Mouse (Mus musculus): ENCODE results near the gene Unc119. TPM values are rescaled to one million over a fixed set of nuclear protein-coding genes. Genes with fewer than 3 reads are reported as not detected.

Unc119 gene
- total RNA-seq (2012; rRNA removed), result 22.2 and 24.5 TPM in 2 replicates

DNA sequence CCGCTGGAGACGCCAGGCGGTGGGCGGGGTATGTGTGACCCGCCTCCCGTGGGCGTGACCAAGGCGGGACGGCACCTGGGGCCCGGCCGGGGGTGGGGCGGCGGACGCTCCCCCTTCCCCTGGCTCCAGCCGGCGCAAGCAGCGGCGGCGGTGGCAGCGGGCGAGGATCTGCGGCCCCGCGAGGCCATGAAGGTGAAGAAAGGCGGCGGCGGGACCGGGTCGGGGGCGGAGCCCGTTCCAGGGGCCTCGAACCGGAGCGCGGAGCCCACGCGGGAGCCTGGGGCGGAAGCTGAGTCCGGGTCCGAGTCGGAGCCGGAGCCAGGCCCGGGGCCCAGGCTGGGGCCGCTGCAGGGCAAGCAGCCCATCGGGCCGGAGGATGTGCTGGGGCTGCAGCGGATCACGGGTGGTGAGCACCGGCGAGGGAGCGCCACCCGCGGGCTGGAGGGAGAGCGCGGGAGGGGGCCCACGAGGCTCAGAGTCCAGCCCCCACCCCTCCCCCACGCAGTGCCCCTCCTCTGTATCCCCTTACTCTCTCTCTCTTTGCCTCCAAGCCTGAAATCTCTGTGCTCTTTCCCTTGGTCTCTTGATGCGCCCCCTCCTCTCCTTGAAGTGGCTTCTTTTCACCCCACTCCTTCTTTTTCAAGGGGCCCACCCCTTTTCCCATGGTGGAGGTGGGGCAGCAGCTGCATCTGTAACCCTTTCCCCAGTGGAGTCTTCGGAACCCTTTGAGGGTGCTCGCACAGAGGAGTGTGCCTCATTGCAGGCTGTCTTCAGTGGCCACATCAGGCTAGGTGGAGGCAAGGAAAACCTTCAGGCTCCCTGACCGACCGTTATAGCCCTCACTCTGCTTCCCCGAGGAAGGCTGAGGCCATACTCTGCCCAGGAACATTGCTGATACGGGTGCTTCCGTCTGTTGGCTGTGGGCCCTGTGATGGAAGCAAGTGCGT is at the start of gene Unc119:
TSS of gene Unc119 (plus strand) at position 102 of the 947 bp plus-strand sequence.
- in situ Hi-C loops (cut with MboI; ENCODE audit: low sequenced_read_pairs in 2 of 2, unreplicated experiment in 2 of 2), result no loop called here
- peaks cover 20% of the 10 kb centered on the region for H3K36me3 ChIP-seq (ENCODE audit: control insufficient read depth, insufficient read depth, low read length, poor library complexity, severe bottlenecking)
- H3K4me3 ChIP-seq (ENCODE audit: insufficient read depth in 1 of 2, low read depth in 1 of 2, low read length in 2 of 2, poor library complexity in 1 of 2, severe bottlenecking in 1 of 2), result peak within 1 kb of the TSS; percentile 76 to 91
- peak within 1 kb of the TSS; percentile 75 for H3K9ac ChIP-seq (ENCODE audit: insufficient read depth, low read depth, low read length, poor library complexity, severe bottlenecking)
- no peak within 1 kb of the TSS for H3K27ac ChIP-seq (ENCODE audit: insufficient read depth, low read depth, low read length, poor library complexity, severe bottlenecking)
- peak; percentile 49 for DNase-seq (ENCODE audit: low read depth, low spot score)
- H3K9me3 ChIP-seq (ENCODE audit: control insufficient read depth, insufficient read depth, low read depth, low read length), result no peaks in the 10 kb centered on the region
- H3K4me1 ChIP-seq (ENCODE audit: control insufficient read depth in 2 of 2, insufficient read depth in 2 of 2, low read length in 2 of 2, poor library complexity in 1 of 2), result peaks cover 2 to 24% of the 10 kb centered on the region in 2 experiments; a peak in 3 of 4 replicates
- no peak for TF ChIP-seq ZNF384 (IDR thresholded peaks at IDR 0.05; ENCODE audit: low read depth, low read length)
- TF ChIP-seq ZC3H11A (IDR thresholded peaks at IDR 0.05; ENCODE audit: borderline replicate concordance, low read depth, low read length), result no peak
- TF ChIP-seq CHD2 (IDR thresholded peaks at IDR 0.05; ENCODE audit: low read depth, low read length), result no peak
- no peak for TF ChIP-seq MAFK (IDR thresholded peaks at IDR 0.05; ENCODE audit: insufficient read depth, low read depth, low read length)
- no peak for TF ChIP-seq HCFC1 (IDR thresholded peaks at IDR 0.05; ENCODE audit: borderline replicate concordance, insufficient read depth, low read length)

DNA sequence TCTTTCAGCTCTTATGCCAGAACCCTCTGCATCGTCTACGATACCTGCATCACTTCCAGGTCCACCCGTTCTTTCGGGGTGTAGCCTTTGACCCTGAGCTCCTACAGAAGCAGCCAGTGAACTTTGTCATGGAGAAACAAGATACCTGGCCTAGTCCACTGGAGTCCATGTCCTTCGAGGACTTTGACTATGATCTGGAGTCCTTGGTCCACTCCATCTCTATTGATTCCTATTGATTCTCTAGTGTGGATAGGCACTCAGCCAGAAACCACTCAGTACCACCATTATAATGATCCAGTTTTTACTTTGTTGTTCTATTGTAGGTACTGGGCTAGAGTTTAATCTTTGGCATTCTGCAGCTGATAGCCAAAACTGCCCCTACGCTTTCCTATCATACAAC is 48.7 kb upstream of the Unc119 start:
- in situ Hi-C loops (cut with MboI; ENCODE audit: low sequenced_read_pairs in 2 of 2, unreplicated experiment in 2 of 2), result loop anchor here in 1 of 2 experiments (25.0 kb wide), 1 partner anchor 1718 kb away; no protein-coding TSS in a partner anchor
- no peaks in the 10 kb centered on the region for H3K9me3 ChIP-seq (ENCODE audit: control insufficient read depth, insufficient read depth, low read depth, low read length)
- H3K27ac ChIP-seq (ENCODE audit: insufficient read depth, low read depth, low read length, poor library complexity, severe bottlenecking), result no peak overlapping the region
- no peaks in the 10 kb centered on the region for H3K4me1 ChIP-seq (ENCODE audit: control insufficient read depth in 2 of 2, insufficient read depth in 2 of 2, low read length in 2 of 2, poor library complexity in 1 of 2)
- DNase-seq (ENCODE audit: low read depth, low spot score), result no peak
- no peak for TF ChIP-seq ZNF384 (IDR thresholded peaks at IDR 0.05; ENCODE audit: low read depth, low read length)
- no peak for TF ChIP-seq HCFC1 (IDR thresholded peaks at IDR 0.05; ENCODE audit: borderline replicate concordance, insufficient read depth, low read length)
- no peak for TF ChIP-seq ZC3H11A (IDR thresholded peaks at IDR 0.05; ENCODE audit: borderline replicate concordance, low read depth, low read length)
- H3K36me3 ChIP-seq (ENCODE audit: control insufficient read depth, insufficient read depth, low read length, poor library complexity, severe bottlenecking), result peaks cover 12% of the 10 kb centered on the region
- H3K9ac ChIP-seq (ENCODE audit: insufficient read depth, low read depth, low read length, poor library complexity, severe bottlenecking), result no peak overlapping the region
- no peak overlapping the region for H3K4me3 ChIP-seq (ENCODE audit: insufficient read depth in 1 of 2, low read depth in 1 of 2, low read length in 2 of 2, poor library complexity in 1 of 2, severe bottlenecking in 1 of 2)

DNA sequence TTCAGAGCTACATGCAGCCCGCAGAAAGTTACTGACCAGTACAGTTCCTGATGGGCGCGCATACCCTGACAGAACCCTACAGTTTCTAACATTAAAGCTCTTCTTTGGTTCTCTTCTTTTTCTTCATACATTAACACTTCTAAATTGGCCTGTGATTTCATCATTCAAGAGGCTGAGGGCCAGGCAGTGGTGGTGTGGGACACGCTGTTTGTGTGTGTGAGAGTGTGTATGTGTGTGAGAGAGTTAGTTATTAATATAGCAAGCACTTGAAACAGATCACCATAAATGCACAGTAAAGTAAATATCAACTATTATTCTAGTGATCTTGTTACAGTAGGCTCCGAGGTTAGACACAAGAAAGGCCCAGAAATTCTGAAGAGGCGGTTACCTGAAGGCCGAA is 42.4 kb upstream of the Unc119 start:
- no peak overlapping the region for H3K27ac ChIP-seq (ENCODE audit: insufficient read depth, low read depth, low read length, poor library complexity, severe bottlenecking)
- no peaks in the 10 kb centered on the region for H3K9me3 ChIP-seq (ENCODE audit: control insufficient read depth, insufficient read depth, low read depth, low read length)
- in situ Hi-C loops (cut with MboI; ENCODE audit: low sequenced_read_pairs in 2 of 2, unreplicated experiment in 2 of 2), result no loop called here
- no peaks in the 10 kb centered on the region for H3K4me1 ChIP-seq (ENCODE audit: control insufficient read depth in 2 of 2, insufficient read depth in 2 of 2, low read length in 2 of 2, poor library complexity in 1 of 2)
- no peak for DNase-seq (ENCODE audit: low read depth, low spot score)
- H3K4me3 ChIP-seq (ENCODE audit: insufficient read depth in 1 of 2, low read depth in 1 of 2, low read length in 2 of 2, poor library complexity in 1 of 2, severe bottlenecking in 1 of 2), result peak overlapping the region; percentile 76 to 99
- TF ChIP-seq ZC3H11A (IDR thresholded peaks at IDR 0.05; ENCODE audit: borderline replicate concordance, low read depth, low read length) (no peak), CHD2 (IDR thresholded peaks at IDR 0.05; ENCODE audit: low read depth, low read length) (no peak), ZNF384 (IDR thresholded peaks at IDR 0.05; ENCODE audit: low read depth, low read length) (no peak), HCFC1 (IDR thresholded peaks at IDR 0.05; ENCODE audit: borderline replicate concordance, insufficient read depth, low read length) (no peak), MAFK (IDR thresholded peaks at IDR 0.05; ENCODE audit: insufficient read depth, low read depth, low read length) (no peak)
- H3K9ac ChIP-seq (ENCODE audit: insufficient read depth, low read depth, low read length, poor library complexity, severe bottlenecking), result peak overlapping the region; percentile 60; the same call in 1 of the 2 replicates
- H3K36me3 ChIP-seq (ENCODE audit: control insufficient read depth, insufficient read depth, low read length, poor library complexity, severe bottlenecking), result peaks cover 14% of the 10 kb centered on the region

DNA sequence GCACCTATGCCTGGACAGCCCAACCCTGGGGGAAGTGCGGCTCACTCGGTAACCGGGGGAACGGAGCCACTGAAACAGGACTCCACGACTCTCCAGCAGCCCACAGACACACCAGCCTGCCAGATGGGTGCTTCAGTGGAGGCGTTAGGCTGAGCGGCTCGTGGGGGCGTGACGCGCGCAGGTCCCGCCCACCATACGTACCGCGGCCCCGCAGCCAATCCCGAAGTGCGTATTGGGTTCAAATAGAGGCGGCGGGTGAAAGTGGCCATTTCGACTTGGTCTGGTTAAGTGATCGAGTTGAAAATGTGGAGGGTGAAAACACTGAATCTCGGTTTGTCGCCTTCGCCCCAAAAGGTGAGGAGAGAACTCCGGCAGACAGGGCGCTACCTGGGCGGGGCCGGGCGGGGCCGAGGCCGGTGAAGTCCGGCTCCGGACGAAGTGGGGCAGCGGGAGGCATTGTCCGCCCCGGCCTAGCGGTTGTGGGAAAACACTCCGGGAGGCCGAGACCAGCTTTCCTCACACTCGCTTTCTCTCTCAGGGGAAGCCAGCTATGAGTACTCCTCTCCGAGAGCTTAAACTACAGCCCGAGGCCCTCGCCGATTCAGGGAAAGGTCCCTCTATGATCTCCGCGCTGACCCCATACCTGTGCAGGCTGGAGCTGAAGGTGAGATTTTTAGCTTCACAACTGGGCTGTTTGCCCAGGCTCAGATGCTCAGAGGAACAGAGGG is 41.8 kb upstream of the Unc119 start, which contains the start of gene Spag5:
TSS of gene Spag5 (plus strand) at position 173 of the 728 bp plus-strand sequence.
- Histone ChIP-seq H3K9ac (ENCODE audit: insufficient read depth, low read depth, low read length, poor library complexity, severe bottlenecking) (peak within 1 kb of the TSS; percentile 83), H3K36me3 (ENCODE audit: control insufficient read depth, insufficient read depth, low read length, poor library complexity, severe bottlenecking) (peaks cover 14% of the 10 kb centered on the region), H3K27ac (ENCODE audit: insufficient read depth, low read depth, low read length, poor library complexity, severe bottlenecking) (no peak within 1 kb of the TSS), H3K9me3 (ENCODE audit: control insufficient read depth, insufficient read depth, low read depth, low read length) (no peaks in the 10 kb centered on the region), H3K4me1 (ENCODE audit: control insufficient read depth in 2 of 2, insufficient read depth in 2 of 2, low read length in 2 of 2, poor library complexity in 1 of 2) (no peaks in the 10 kb centered on the region), H3K4me3 (ENCODE audit: insufficient read depth in 1 of 2, low read depth in 1 of 2, low read length in 2 of 2, poor library complexity in 1 of 2, severe bottlenecking in 1 of 2) (peak within 1 kb of the TSS; percentile 76 to 99)
- no peak; the same call in 1 of the 2 replicates for TF ChIP-seq HCFC1 (IDR thresholded peaks at IDR 0.05; ENCODE audit: borderline replicate concordance, insufficient read depth, low read length)
- no peak for TF ChIP-seq ZC3H11A (IDR thresholded peaks at IDR 0.05; ENCODE audit: borderline replicate concordance, low read depth, low read length)
- TF ChIP-seq ZNF384 (IDR thresholded peaks at IDR 0.05; ENCODE audit: low read depth, low read length), result no peak
- TF ChIP-seq CHD2 (IDR thresholded peaks at IDR 0.05; ENCODE audit: low read depth, low read length), result no peak
- TF ChIP-seq MAFK (IDR thresholded peaks at IDR 0.05; ENCODE audit: insufficient read depth, low read depth, low read length), result no peak
- peak; percentile 78 for DNase-seq (ENCODE audit: low read depth, low spot score)
- in situ Hi-C loops (cut with MboI; ENCODE audit: low sequenced_read_pairs in 2 of 2, unreplicated experiment in 2 of 2), result no loop called here

Data from ES-E14 (cell line).